Mouse (Mus musculus) left cerebral cortex, adult 2 months (tissue): ENCODE measurements at regions not wholly inside any gene's neighbourhood (a gene's known extent, or its start where the extent isn't known, plus 50 kb on each side); places are given as distances from the start of the nearest gene placed in this dataset.

ENCODE experiments used
- DNase-seq, 2 experiments: peaks; one replicate each; pipeline ENCODE4 v3.0.0; 2021 to 2022; ENCODE audit warnings: low spot score in 2 of 2, mixed read lengths in 1 of 2; ENCODE audit errors: extremely low spot score in 1 of 2
- H3K27ac ChIP-seq: fragments of 200-600 bp; 2 replicates; pipeline ENCODE4 v1.8.1; 2022
- H3K4me3 ChIP-seq: fragments of 200-600 bp; 2 replicates; pipeline ENCODE4 v1.8.1; 2022
- CTCF ChIP-seq: fragments of 200-600 bp; IDR thresholded peaks from 2 replicates; pipeline ENCODE4 v1.8.1; 2022; ENCODE audit warnings: antibody characterized with exemption, mild to moderate bottlenecking, moderate library complexity
- intact Hi-C: fragments of 180-260 bp; cut with DNase I; formaldehyde crosslinking; loops from one replicate; pipeline ENCODE4 v1.15.1; 2025

- H3K27ac ChIP-seq: peak overlapping the region; percentile 76; the same call in 1 of the 2 replicates
- no peak overlapping the region for H3K4me3 ChIP-seq
- no peak for DNase-seq
- intact Hi-C loops: no loop called here
- TF ChIP-seq CTCF: no peak
Observed at GRCm38 (mm10) chr19:21527391-21527790, 54.1 kb upstream of the Gda start.

GRCm38 (mm10) chr19:21525808-21526207 is 52.6 kb upstream of the Gda start:
- intact Hi-C loops: loop anchor here (1.0 kb wide), 3 partner anchors 49 to 100 kb away; no protein-coding TSS in a partner anchor

More at GRCm38 (mm10) chr19:21525808-21526207, 52.6 kb upstream of the Gda start:
- no peak for TF ChIP-seq CTCF
- peak; percentile 44 to 81 for DNase-seq
- H3K4me3 ChIP-seq: no peak overlapping the region
- H3K27ac ChIP-seq: peak overlapping the region; percentile 76
